ENCODE assay signal across 17 mouse cellular contexts in genomic region chr7:140134033-140134432, GRCm38 (mm10). TPM values are rescaled to one million over a fixed set of nuclear protein-coding genes. Genes with fewer than 3 reads are reported as not detected.
"Had no signal": no experiment of that assay in that cellular context is flagged by ENCODE, and none has a peak within 500 bp of the region (broad histone marks: within the 10 kb centered on the region; RNA-seq: fewer than 3 reads in every experiment).

No protein-coding gene starts in this region.

RNA-seq across cellular contexts. Expression of gene Sprn, which starts 20.6 kb away (rescaled TPM):
- polyA plus RNA-seq: macrophage, myocyte had no signal

RNA-seq across cellular contexts. Expression of gene Olfr522, which starts 30.5 kb away (rescaled TPM):
- polyA plus RNA-seq: liver, postnatal 0 days; lung, adult 2 months; lung, embryonic 15.5 days; lung, postnatal 0 days; macrophage; midbrain, embryonic 10.5 days; midbrain, embryonic 12.5 days; midbrain, embryonic 14.5 days; midbrain, embryonic 16.5 days; myocyte; neural tube, embryonic 11.5 days; neural tube, embryonic 13.5 days; neural tube, embryonic 15.5 days; small intestine, adult 2 months; stomach, embryonic 14.5 days; stomach, embryonic 16.5 days; thymus, postnatal 0 days had no signal
